ENCODE assay signal across 19 mouse cellular contexts in the genomic region with DNA sequence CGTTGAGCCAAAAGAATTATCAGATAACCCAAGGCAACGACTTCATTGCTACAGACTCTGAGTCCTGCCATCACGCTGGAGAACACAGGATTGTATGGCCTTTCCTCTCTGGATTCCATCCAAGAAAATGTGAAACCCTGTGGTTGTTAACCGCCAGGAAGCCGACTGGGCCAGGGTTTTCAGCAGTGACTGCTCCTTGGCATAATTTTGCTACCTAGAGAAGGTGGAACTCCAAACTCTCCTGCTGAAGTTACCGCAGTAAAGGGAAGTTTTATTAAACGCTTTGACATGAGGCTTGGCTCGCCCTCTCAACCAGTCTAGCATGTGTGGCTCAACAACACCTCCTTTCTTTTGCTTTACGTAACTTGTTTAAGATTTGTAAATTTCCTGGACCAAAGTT.
DNase-seq lines count a peak whose midpoint lies in the region; ATAC-seq and TF ChIP-seq lines count a peak whose summit lies in the region.
"Had no signal": no experiment of that assay in that cellular context is flagged by ENCODE, and none has a peak within 500 bp of the region (broad histone marks: within the 10 kb centered on the region; RNA-seq: fewer than 3 reads in every experiment).

No protein-coding gene starts in this region.

- no peak for TF ChIP-seq POLR2A in lung, adult 2 months (IDR thresholded peaks at IDR 0.05; ENCODE audit: borderline replicate concordance, extremely low read depth, low read depth, low read length)

- DNase-seq in lung, adult 2 months: no peak
- DNase-seq in lung, postnatal 10 days: peak; percentile 26
- DNase-seq in thymus, adult 18-20 months: no peak
- DNase-seq in kidney, postnatal 14 days: no peak
- DNase-seq: adrenal gland, adult 8-10 months; cerebellum, adult 9-11 months; gastrocnemius, postnatal 10 days; spleen, adult 18-20 months had no signal

- H3K4me2 ChIP-seq in lung, embryonic 16.5 days (ENCODE audit: low read depth, low read length): no peak overlapping the region
- no peak overlapping the region for H3K4me2 ChIP-seq in intestine, embryonic 16.5 days (ENCODE audit: low read depth, low read length)
- H3K4me2 ChIP-seq: forebrain, embryonic 13.5 days; hindbrain, embryonic 13.5 days; neural tube, embryonic 15.5 days had no signal

- TF ChIP-seq CTCF in lung, adult 2 months (IDR thresholded peaks at IDR 0.05; ENCODE audit: insufficient read depth, low read length): no peak

- no peaks in the 10 kb centered on the region for H3K27me3 ChIP-seq in lung, embryonic 16.5 days (ENCODE audit: control insufficient read depth, insufficient read depth, low read depth, low read length)
- no peaks in the 10 kb centered on the region for H3K27me3 ChIP-seq in intestine, embryonic 16.5 days (replicated peaks; ENCODE audit: control insufficient read depth, insufficient read depth, low read length)
- H3K27me3 ChIP-seq: forebrain, embryonic 13.5 days; hindbrain, embryonic 13.5 days; neural tube, embryonic 15.5 days; Patski had no signal

- no peak overlapping the region for H3K9ac ChIP-seq in lung, embryonic 16.5 days (ENCODE audit: low read length)
- no peak overlapping the region for H3K9ac ChIP-seq in intestine, embryonic 16.5 days (ENCODE audit: low read depth, low read length)
- H3K9ac ChIP-seq: forebrain, embryonic 13.5 days; hindbrain, embryonic 13.5 days; liver, postnatal 0 days; neural tube, embryonic 15.5 days had no signal

- H3K4me1 ChIP-seq in lung, embryonic 16.5 days (replicated peaks; ENCODE audit: control insufficient read depth, insufficient read depth, low read length): no peaks in the 10 kb centered on the region
- no peaks in the 10 kb centered on the region for H3K4me1 ChIP-seq in lung, adult 2 months (ENCODE audit: control insufficient read depth, insufficient read depth, low read length)
- no peaks in the 10 kb centered on the region for H3K4me1 ChIP-seq in intestine, embryonic 16.5 days (ENCODE audit: control insufficient read depth, insufficient read depth, low read length)
- H3K4me1 ChIP-seq: forebrain, embryonic 13.5 days; hindbrain, embryonic 13.5 days; neural tube, embryonic 15.5 days had no signal

- H3K9me3 ChIP-seq in lung, embryonic 16.5 days (ENCODE audit: control insufficient read depth, low read length): no peaks in the 10 kb centered on the region
- H3K9me3 ChIP-seq in intestine, embryonic 16.5 days (ENCODE audit: control insufficient read depth, low read length): no peaks in the 10 kb centered on the region
- H3K9me3 ChIP-seq: forebrain, embryonic 13.5 days; hindbrain, embryonic 13.5 days; neural tube, embryonic 15.5 days had no signal

- H3K27ac ChIP-seq in lung, embryonic 16.5 days (ENCODE audit: low read length): peak overlapping the region; percentile 11; the same call in 1 of the 2 replicates
- no peak overlapping the region for H3K27ac ChIP-seq in intestine, embryonic 16.5 days (ENCODE audit: low read length)
- H3K27ac ChIP-seq: forebrain, embryonic 13.5 days; hindbrain, embryonic 13.5 days; neural tube, embryonic 15.5 days had no signal

- WGBS in lung, embryonic 16.5 days: 42% methylated on average over 9 of the region's 9 CpGs
- 33% methylated on average over 9 of the region's 9 CpGs for WGBS in lung, adult 2 months
- WGBS in intestine, embryonic 16.5 days: 73% methylated on average over 9 of the region's 9 CpGs

- ATAC-seq in lung, embryonic 16.5 days (ENCODE audit: low read depth): 0 out of 2 replicates have a peak, but pooled peaks have one; percentile 10
- ATAC-seq in hematopoietic stem cell, adult 5-6 weeks (replicated peaks in 1 of 2; ENCODE audit: insufficient read depth in 1 of 2, low FRiP score in 2 of 2, low TSS enrichment in 1 of 2, low read depth in 1 of 2, poor library complexity in 2 of 2, severe bottlenecking in 2 of 2): peak; percentile 85 to 93
- ATAC-seq in intestine, embryonic 16.5 days: no peak
- ATAC-seq: CD4-positive, CD25-positive, alpha-beta regulatory T cell, adult 4 months; forebrain, embryonic 13.5 days; intestine, postnatal 0 days; liver, postnatal 0 days; midbrain, embryonic 16.5 days; Patski had no signal

- no peaks in the 10 kb centered on the region for H3K36me3 ChIP-seq in lung, embryonic 16.5 days (ENCODE audit: control insufficient read depth, insufficient read depth, low read length)
- H3K36me3 ChIP-seq in intestine, embryonic 16.5 days (ENCODE audit: control insufficient read depth, insufficient read depth, low read length): no peaks in the 10 kb centered on the region
- H3K36me3 ChIP-seq: hindbrain, embryonic 13.5 days; neural tube, embryonic 15.5 days had no signal

- H3K4me3 ChIP-seq in lung, embryonic 16.5 days (ENCODE audit: low read length): no peak overlapping the region
- H3K4me3 ChIP-seq in lung, adult 2 months (replicated peaks; ENCODE audit: extremely low read depth, low read depth, low read length): no peak overlapping the region
- no peak overlapping the region for H3K4me3 ChIP-seq in intestine, embryonic 16.5 days (ENCODE audit: low read length)
- H3K4me3 ChIP-seq: forebrain, embryonic 13.5 days; hindbrain, embryonic 13.5 days; neural tube, embryonic 15.5 days had no signal
